ENCODE assay signal across 34 mouse cellular contexts in the genomic region with DNA sequence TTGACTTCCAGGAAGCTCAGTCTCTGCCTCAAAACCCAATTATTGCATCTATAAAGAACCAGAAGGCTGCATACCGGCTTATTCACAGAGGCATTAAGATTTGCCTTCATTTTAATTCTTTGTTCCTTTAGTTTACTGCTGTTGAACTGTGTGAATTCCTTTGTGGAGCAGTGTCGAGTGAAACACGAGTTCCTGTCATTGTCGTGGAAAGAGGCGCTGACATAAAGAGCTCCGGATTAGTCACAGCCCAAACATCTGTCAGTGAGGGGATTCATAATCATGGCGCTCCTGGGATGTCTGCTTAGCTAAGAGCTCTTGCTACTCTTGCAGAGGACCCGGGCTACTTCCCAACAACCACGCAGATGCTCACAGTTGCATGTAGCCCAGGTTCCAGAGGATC. TPM values are rescaled to one million over a fixed set of nuclear protein-coding genes. Genes with fewer than 3 reads are reported as not detected.
DNase-seq lines count a peak whose midpoint lies in the region; ATAC-seq lines count a peak whose summit lies in the region.
"Had no signal": no experiment of that assay in that cellular context is flagged by ENCODE, and none has a peak within 500 bp of the region (broad histone marks: within the 10 kb centered on the region; RNA-seq: fewer than 3 reads in every experiment).

No protein-coding gene starts in this region.

- no peak overlapping the region for H3K4me2 ChIP-seq in neural tube, embryonic 11.5 days (ENCODE audit: low read depth)
- 0 out of 2 replicates have a peak overlapping the region, but pooled peaks have one; percentile 9 for H3K4me2 ChIP-seq in midbrain, embryonic 15.5 days
- H3K4me2 ChIP-seq: embryonic facial prominence, embryonic 13.5 days; hindbrain, embryonic 12.5 days; intestine, embryonic 15.5 days; limb, embryonic 15.5 days; liver, embryonic 13.5 days; neural tube, embryonic 13.5 days; stomach, embryonic 15.5 days had no signal

- no peaks in the 10 kb centered on the region for H3K36me3 ChIP-seq in neural tube, embryonic 11.5 days (ENCODE audit: control insufficient read depth, insufficient read depth, low read length)
- H3K36me3 ChIP-seq in midbrain, embryonic 15.5 days (replicated peaks): no peaks in the 10 kb centered on the region
- H3K36me3 ChIP-seq: embryonic facial prominence, embryonic 13.5 days; hindbrain, embryonic 12.5 days; intestine, embryonic 15.5 days; limb, embryonic 10.5 days; limb, embryonic 15.5 days; liver, embryonic 13.5 days; neural tube, embryonic 13.5 days; stomach, embryonic 15.5 days had no signal

- no peak overlapping the region for H3K27ac ChIP-seq in neural tube, embryonic 11.5 days (ENCODE audit: low read depth, low read length)
- no peak overlapping the region for H3K27ac ChIP-seq in midbrain, embryonic 15.5 days
- H3K27ac ChIP-seq: embryonic facial prominence, embryonic 13.5 days; hindbrain, embryonic 12.5 days; hindbrain, postnatal 0 days; intestine, embryonic 15.5 days; limb, embryonic 15.5 days; liver, embryonic 13.5 days; macrophage; neural tube, embryonic 13.5 days; stomach, embryonic 15.5 days had no signal

- no peaks in the 10 kb centered on the region for H3K27me3 ChIP-seq in neural tube, embryonic 11.5 days (ENCODE audit: control insufficient read depth, insufficient read depth, low read length)
- no peaks in the 10 kb centered on the region for H3K27me3 ChIP-seq in midbrain, embryonic 15.5 days (replicated peaks)
- H3K27me3 ChIP-seq: CH12.LX; embryonic facial prominence, embryonic 13.5 days; hindbrain, embryonic 12.5 days; intestine, embryonic 15.5 days; limb, embryonic 15.5 days; liver, embryonic 13.5 days; neural tube, embryonic 13.5 days; stomach, embryonic 15.5 days had no signal

- peak; percentile 30 for DNase-seq in embryo, embryonic 10.5 days (ENCODE audit: low spot score)
- no peak for DNase-seq in embryo, embryonic 10 days (ENCODE audit: low spot score)
- peak; percentile 35 for DNase-seq in neural tube, embryonic 11.5 days (ENCODE audit: low spot score)
- DNase-seq in neural tube, embryonic 10.5 days (ENCODE audit: extremely low spot score, low spot score): no peak
- no peak for DNase-seq in lung, postnatal 10 days
- DNase-seq: adrenal gland, postnatal 10 days; cerebellum, adult 11-12 months; cerebellum, adult 9-11 months; gastrocnemius, postnatal 10 days; heart, postnatal 14 days; kidney, adult 2 months; kidney, postnatal 36 days; liver, embryonic 13.5 days; lung, adult 18-20 months; right cerebral cortex, postnatal 14 days; thymus, postnatal 14 days had no signal

- no peak for ATAC-seq in neural tube, embryonic 11.5 days (ENCODE audit: insufficient read depth, low FRiP score, low TSS enrichment)
- ATAC-seq in midbrain, embryonic 15.5 days (replicated peaks): no peak
- ATAC-seq in activated CD4-positive, CD25-positive, alpha-beta regulatory T cell, adult 4 months: no peak
- ATAC-seq: hindbrain, postnatal 0 days; intestine, embryonic 15.5 days; lung, postnatal 0 days had no signal

- WGBS in neural tube, embryonic 11.5 days: 38% methylated on average over 9 of the region's 9 CpGs
- WGBS in midbrain, embryonic 15.5 days: 14% methylated on average over 9 of the region's 9 CpGs

- H3K9ac ChIP-seq in neural tube, embryonic 11.5 days (ENCODE audit: low read length): no peak overlapping the region
- no peak overlapping the region for H3K9ac ChIP-seq in midbrain, embryonic 15.5 days
- H3K9ac ChIP-seq: embryonic facial prominence, embryonic 13.5 days; hindbrain, embryonic 12.5 days; intestine, embryonic 15.5 days; limb, embryonic 15.5 days; liver, embryonic 13.5 days; neural tube, embryonic 13.5 days; stomach, embryonic 15.5 days had no signal

- H3K4me3 ChIP-seq in neural tube, embryonic 11.5 days (ENCODE audit: low read depth, low read length): no peak overlapping the region
- H3K4me3 ChIP-seq in midbrain, embryonic 15.5 days: no peak overlapping the region
- H3K4me3 ChIP-seq: embryonic facial prominence, embryonic 13.5 days; erythroblast, embryonic 14.5 days; hindbrain, embryonic 12.5 days; intestine, embryonic 15.5 days; limb, embryonic 10.5 days; limb, embryonic 15.5 days; liver, embryonic 13.5 days; neural tube, embryonic 13.5 days; stomach, embryonic 15.5 days had no signal

- no peaks in the 10 kb centered on the region for H3K4me1 ChIP-seq in neural tube, embryonic 11.5 days (ENCODE audit: control insufficient read depth, insufficient read depth, low read length)
- H3K4me1 ChIP-seq in midbrain, embryonic 15.5 days: peaks cover 4% of the 10 kb centered on the region
- H3K4me1 ChIP-seq: embryonic facial prominence, embryonic 13.5 days; hindbrain, embryonic 12.5 days; intestine, embryonic 15.5 days; limb, embryonic 15.5 days; liver, embryonic 13.5 days; stomach, embryonic 15.5 days had no signal

- H3K9me3 ChIP-seq in neural tube, embryonic 11.5 days (ENCODE audit: control insufficient read depth, low read length): no peaks in the 10 kb centered on the region
- no peaks in the 10 kb centered on the region for H3K9me3 ChIP-seq in midbrain, embryonic 15.5 days
- H3K9me3 ChIP-seq: embryonic facial prominence, embryonic 13.5 days; hindbrain, embryonic 12.5 days; intestine, embryonic 15.5 days; limb, embryonic 10.5 days; limb, embryonic 15.5 days; liver, embryonic 13.5 days; neural tube, embryonic 13.5 days; stomach, embryonic 15.5 days had no signal

RNA-seq across cellular contexts. Expression of gene Slc28a3, which starts 47.3 kb away (rescaled TPM):
- not detected in 2 replicates for polyA plus RNA-seq in neural tube, embryonic 11.5 days (2014; fragmentation: Nextera tagmentation; extraction: Ambion mirVana)
- 0.04 and 0.05 TPM in 2 replicates for polyA plus RNA-seq in midbrain, embryonic 15.5 days (2015; fragmentation: Nextera tagmentation; extraction: Ambion mirVana)
- polyA plus RNA-seq in activated CD4-positive, CD25-positive, alpha-beta regulatory T cell, adult 4 months (2017; shearing (Covaris generic)): under 1 TPM in 1 of 2 experiments, not detected in 1; 0.21 TPM
- polyA plus RNA-seq: C2C12; erythroblast, embryonic 14.5 days; forebrain, embryonic 11.5 days; heart, embryonic 14.5 days; hindbrain, embryonic 12.5 days; kidney, adult 2 months; kidney, embryonic 16.5 days; liver, embryonic 13.5 days; macrophage had no signal

Comparison
In these comparisons a context has a peak if more than half of its experiments do, and no peak if none do; other contexts are left out.
1. DNase-seq: peak in embryo, embryonic 10.5 days (single experiment) and neural tube, embryonic 11.5 days (single experiment); none in embryo, embryonic 10 days (single experiment), neural tube, embryonic 10.5 days (single experiment) and lung, postnatal 10 days (single experiment).